Mouse (Mus musculus) kidney, postnatal 25 days (tissue): Measurements from ENCODE around the gene Ghrh.

Source experiments
- DNase-seq, 2 experiments: peaks; one replicate each; pipeline ENCODE4 v3.0.0; 2021; ENCODE audit warnings: mixed read lengths in 2 of 2

Ghrh gene

GRCm38 (mm10) chr2:157306091-157307032, 40.9 kb downstream of the Ghrh start:
- DNase-seq, result no peak

DNA sequence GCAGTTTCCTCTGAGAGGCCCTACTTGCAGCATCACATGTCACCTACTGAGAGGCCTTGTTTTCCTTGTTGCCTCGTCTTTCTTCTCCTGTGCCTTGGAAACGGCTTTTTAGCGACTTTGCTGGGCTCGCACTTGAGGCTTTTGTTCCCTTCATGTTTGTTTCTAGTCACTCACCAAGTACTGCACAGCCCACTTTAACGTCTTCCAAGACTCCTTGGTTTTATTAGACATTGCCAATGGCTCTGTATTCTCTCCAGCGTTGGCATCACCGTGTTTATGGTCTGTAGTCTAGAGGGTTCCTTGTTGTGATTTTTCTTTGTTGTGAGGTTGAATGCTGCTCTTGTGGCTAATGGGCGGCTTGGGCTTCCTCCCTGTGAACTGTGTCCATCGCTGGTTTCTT, 44.2 kb downstream of the Ghrh start:
- no peak for DNase-seq

GRCm38 (mm10) chr2:157300051-157300450, 47.3 kb downstream of the Ghrh start:
- no peak for DNase-seq

- DNase-seq, result no peak
Observed at GRCm38 (mm10) chr2:157296105-157296689, 51.1 kb downstream of the Ghrh start.

DNA sequence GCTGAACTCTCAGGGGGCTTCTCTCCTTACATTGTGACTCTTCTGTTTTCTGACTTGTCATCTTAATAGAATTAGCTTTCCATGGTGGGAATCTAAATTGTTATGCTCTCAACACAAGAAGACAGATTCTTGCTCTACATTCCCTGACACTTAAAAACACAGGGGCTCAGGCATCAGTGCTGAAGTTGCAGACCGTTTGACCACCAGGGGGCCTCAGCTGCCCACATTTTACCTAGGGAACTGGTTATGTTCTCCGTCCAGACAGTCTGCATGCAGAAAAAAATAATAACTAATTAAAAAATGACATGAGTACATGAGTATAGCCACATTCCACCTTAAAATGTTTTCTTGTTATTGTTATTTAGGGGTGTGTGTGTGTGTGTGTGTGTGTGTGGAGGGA, 55.2 kb downstream of the Ghrh start:
- DNase-seq, result peak; percentile 74 to 86

GRCm38 (mm10) chr2:157288996-157289395, 58.3 kb downstream of the Ghrh start:
- no peak for DNase-seq

DNA sequence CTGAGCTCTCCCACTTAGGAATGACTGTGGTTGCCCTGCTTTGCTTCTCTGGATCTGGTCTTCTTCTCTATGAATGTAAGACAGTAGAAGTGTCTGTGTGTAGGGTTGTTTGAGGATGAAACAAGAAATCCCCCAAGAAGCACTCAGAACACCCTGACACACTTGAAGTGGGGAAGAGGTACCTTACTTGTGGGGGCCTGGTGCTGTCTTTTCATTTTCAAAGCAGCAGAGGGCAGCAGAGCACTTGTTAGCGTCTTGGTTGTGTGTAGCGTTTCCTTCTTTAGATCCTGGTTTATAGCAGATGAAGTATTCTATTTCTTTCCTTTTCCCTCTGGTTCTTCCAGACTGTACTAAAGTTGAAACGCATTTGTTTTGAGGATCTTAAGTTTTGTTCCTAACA, 59.8 kb downstream of the Ghrh start:
- DNase-seq, result peak in 1 of 2 experiments; percentile 63

- DNase-seq, result no peak
Observed at GRCm38 (mm10) chr2:157283321-157283720, 64.0 kb downstream of the Ghrh start.
